Mouse (Mus musculus): ENCODE measurements around the gene Dtd1. TPM values are rescaled to one million over a fixed set of nuclear protein-coding genes. Genes with fewer than 3 reads are reported as not detected.
"Not testable (repeated sequence)": the region's sequence is repeated elsewhere in the genome, so short reads cannot be mapped to it uniquely, and the experiment has no call there.

Gene Dtd1
- 10 to 100 TPM; 57.8 to 70.1 TPM for total RNA-seq (2021)

GRCm38 (mm10) chr2:144599831-144600687 lies at the start of gene Dtd1:
TSS of gene Dtd1 (plus strand) at chr2:144599897.
- intact Hi-C loops (cut with DNase I), result no loop called here
- peak; percentile 87 to 90 for DNase-seq (ENCODE audit: low spot score in 2 of 2)

DNA sequence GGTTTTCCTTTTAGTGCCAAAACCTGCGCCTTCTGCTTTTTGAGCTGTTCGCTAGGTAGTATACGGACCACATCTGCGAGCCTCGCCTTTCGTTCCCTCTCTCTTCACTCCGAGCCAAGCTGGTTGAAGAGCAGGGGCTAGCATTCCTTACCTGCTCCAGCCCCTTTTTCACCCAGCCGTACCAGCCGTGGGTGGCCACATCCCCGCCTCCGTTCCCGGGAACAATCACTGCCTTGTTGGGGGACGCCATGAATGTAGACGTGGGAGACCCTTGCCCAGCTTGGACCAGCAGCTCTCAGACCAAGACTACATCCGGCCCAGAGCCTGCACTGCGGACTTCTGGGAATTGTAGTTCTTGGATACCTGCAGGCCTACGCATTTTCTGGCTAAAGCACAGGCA lies 49.2 kb upstream of the Dtd1 start, which contains the start of gene Rbbp9:
Rbbp9 (minus strand) TSS at position 341 of the 400 bp plus-strand sequence.
- intact Hi-C loops (cut with DNase I), result no loop called here

GRCm38 (mm10) chr2:144553905-144554304 lies 45.8 kb upstream of the Dtd1 start:
- no peak for DNase-seq (ENCODE audit: low spot score in 2 of 2)
- intact Hi-C loops (cut with DNase I), result loop anchor here (2.0 kb wide), 1 partner anchor 27 kb away; the partner anchor contains the start of genes Dzank1 and Polr3f

More for the DNA sequence above, 49.2 kb upstream of the Dtd1 start, which contains the start of gene Rbbp9:
- DNase-seq (ENCODE audit: low spot score in 2 of 2), result peak; percentile 69 to 74

GRCm38 (mm10) chr2:144555286-144555819 lies 44.3 kb upstream of the Dtd1 start:
- DNase-seq (ENCODE audit: low spot score in 2 of 2), result no peak
- intact Hi-C loops (cut with DNase I), result loop anchor here (2.0 kb wide), 1 partner anchor 29 kb away; the partner anchor contains the start of genes Dzank1 and Polr3f

DNA sequence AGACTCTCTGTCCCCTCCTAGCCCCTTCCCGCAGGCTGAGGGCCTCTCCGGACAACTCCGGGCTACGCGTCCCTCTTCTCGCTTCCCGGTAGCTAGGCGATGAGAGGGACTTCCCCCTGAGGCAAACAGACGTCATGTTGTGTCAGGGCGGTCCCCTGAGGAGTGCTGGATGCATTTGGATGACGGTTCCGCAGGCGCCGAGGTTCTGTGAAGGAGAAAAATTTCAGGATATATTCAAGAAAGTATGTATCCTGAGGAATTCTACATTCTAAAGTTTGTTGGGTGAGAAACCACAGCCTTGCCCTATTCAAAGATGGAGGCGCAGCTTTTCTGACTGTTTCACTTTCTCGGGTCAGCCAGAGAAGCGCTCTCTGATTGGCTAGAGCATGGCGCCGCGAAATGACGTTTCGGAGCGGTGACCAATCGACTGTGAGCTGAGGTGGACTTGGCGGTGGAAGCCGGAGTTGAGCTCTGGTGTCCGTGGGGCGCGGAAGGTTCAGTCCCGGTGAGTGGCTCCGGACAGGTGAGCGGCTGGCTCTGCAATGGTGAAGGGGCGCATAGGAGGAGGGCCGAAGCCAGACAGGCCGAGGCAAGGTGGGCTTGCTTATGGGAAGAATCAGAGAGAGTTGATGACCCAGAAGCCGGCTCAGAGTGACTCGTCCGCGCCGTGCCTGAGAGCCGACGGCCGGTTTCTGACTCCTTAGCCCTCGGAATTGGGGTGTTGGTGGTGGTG lies 43.7 kb upstream of the Dtd1 start, which contains the start of gene Sec23b:
Sec23b (plus strand) TSS at position 410 of the 733 bp plus-strand sequence.
- DNase-seq (ENCODE audit: low spot score in 2 of 2), result peak; percentile 97 to 98
- intact Hi-C loops (cut with DNase I), result loop anchor here (2.0 kb wide), 1 partner anchor 29 kb away; the partner anchor contains the start of genes Dzank1 and Polr3f

GRCm38 (mm10) chr2:144588723-144589122 lies 11.0 kb upstream of the Dtd1 start:
- intact Hi-C loops (cut with DNase I), result no loop called here
- no peak for DNase-seq (ENCODE audit: low spot score in 2 of 2)

DNA sequence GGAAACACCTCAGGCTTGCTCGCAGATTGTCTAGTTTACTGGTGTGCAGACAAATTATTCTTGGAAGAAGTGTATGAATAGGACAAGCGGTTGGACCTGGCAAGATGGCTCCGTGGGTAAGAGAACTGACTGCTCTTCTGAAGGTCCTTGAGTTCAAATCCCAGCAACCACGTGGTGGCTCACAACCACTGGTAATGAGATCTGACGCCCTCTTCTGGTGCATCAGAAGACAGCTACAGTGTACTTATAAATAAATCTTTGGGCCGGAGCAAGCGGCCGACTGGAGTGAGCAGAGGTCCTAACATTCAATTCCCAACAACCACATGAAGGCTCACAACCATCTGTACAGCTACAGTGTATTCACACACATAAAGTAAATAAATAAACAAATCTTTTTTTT lies 6.7 kb upstream of the Dtd1 start:
- DNase-seq (ENCODE audit: low spot score in 2 of 2); intact Hi-C loops (cut with DNase I): not testable (repeated sequence)

GRCm38 (mm10) chr2:144593951-144594651 lies 5.6 kb upstream of the Dtd1 start, which contains the start of gene Smim26:
TSS of gene Smim26 (plus strand) at chr2:144594054.
- intact Hi-C loops (cut with DNase I), result no loop called here
- peak; percentile 81 to 87 for DNase-seq (ENCODE audit: low spot score in 2 of 2)

DNA sequence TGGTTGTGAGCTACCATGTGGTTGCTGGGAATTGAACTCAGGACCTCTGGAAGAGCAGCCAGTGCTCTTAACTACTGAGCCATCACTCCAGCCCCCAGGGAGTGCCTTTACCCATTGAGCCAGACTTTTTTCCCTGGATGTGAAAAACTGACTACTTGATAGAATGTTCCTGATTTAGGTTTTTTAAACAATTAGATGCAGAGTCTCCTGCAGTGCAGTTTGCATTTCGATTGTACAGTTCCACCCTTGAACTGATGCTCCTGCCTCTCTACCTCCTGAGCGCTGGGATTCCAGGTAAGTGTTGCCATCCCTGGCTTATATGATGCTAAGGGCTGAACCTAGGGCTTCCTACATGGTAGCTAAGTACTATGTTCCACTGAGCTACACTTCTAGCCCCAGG lies 1.7 kb upstream of the Dtd1 start:
- intact Hi-C loops (cut with DNase I), result no loop called here
- DNase-seq (ENCODE audit: low spot score in 2 of 2), result no peak

- no peak for DNase-seq (ENCODE audit: low spot score in 2 of 2)
- intact Hi-C loops (cut with DNase I), result no loop called here
These were observed 1.9 kb downstream of the Dtd1 start for GRCm38 (mm10) chr2:144601576-144601975.

GRCm38 (mm10) chr2:144613956-144614355 lies 14.3 kb downstream of the Dtd1 start:
- no peak for DNase-seq (ENCODE audit: low spot score in 2 of 2)
- intact Hi-C loops (cut with DNase I), result no loop called here

DNA sequence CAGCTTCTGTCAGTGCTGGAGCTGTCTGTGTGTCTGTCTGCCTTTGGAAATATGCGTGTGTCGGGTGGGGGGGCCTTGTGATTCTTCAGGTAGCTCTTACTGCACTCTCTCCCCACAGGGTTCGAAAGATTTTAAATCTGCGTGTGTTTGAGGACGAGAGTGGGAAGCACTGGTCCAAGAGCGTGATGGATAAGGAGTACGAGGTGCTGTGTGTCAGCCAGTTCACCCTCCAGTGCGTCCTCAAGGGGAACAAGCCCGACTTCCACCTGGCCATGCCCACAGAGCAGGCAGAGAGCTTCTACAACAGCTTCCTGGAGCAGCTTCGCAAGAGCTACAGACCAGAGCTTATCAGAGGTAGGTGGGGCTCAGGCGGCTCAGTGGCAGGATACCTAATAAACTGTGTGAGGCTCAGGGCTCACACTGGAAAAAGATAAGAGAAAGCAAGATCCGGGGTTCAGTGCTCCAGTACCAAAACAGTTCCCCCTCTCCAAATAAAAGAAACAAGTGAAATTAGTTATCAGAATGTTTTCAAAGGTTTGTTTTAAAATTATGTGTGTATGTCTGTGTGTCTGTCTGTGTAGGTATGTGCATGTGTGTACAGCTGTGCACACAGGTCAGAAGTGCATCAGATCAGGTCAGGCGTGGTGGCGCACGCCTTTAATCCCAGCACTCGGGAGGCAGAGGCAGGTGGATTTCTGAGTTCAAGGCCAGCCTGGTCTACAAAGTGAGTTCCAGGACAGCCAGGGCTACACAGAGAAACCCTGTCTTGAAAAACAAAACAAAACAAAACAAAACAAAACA lies 17.6 kb downstream of the Dtd1 start:
- intact Hi-C loops (cut with DNase I), result no loop called here
- DNase-seq (ENCODE audit: low spot score in 2 of 2), result no peak

DNA sequence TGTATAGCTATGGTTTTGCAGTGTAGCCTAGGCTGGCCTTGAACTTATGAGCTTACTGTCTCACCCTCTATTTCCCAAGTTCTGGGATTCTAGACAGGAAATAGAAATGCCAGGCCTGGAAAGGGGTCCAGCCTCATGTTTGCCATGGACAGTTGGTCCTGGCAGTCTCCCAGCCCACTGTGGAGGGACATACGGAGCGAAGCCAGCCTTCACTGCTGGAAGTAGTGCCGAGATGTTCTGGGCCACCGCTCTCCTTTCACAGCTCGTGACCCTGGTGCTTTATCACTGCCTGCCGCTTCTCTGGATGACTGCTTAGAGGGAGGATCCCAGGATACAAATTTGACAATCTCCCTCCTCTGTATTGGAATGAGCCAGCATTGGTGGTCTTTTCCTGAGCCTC lies 21.8 kb downstream of the Dtd1 start:
- no peak for DNase-seq (ENCODE audit: low spot score in 2 of 2)
- intact Hi-C loops (cut with DNase I), result no loop called here

DNA sequence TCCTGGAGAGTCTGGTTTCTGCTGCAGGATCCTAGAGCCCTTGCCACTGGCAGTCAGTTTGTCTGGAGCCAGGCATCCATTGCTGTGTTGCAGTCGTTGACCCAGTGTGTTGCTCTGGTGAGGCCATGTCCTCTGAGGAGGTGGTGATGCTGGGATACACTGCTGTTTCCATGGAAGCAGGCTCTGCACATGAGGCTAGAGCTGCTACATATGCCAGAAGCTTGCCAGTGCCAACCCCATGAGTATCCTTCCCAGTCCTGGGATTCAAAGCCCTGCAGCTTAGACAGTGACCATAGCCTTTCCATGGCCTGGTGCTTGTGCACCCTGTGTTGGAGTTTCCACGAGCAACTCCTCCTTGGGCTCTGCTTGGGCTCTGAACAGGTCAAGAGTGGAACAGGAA lies 33.9 kb downstream of the Dtd1 start:
- intact Hi-C loops (cut with DNase I), result no loop called here
- no peak for DNase-seq (ENCODE audit: low spot score in 2 of 2)

DNA sequence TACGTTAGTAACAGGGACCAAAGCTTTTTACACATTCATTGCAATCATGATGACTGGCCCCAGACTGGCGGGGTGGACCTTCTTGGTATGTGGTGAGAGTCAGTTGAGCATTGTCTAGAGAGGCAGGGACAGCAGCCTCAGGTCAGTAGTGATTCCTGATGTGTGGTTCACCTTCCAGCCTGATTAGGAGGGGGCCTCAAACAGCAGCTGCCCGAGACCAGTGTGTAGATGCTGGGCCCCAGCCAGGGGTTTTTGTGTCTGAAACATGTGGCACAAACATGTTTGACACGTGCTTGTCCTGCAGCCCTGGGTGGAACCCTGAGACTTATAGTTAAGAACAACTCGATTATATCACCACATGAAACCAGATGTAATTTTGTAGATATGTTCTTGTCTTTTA lies 34.5 kb downstream of the Dtd1 start:
- no peak for DNase-seq (ENCODE audit: low spot score in 2 of 2)
- intact Hi-C loops (cut with DNase I), result no loop called here

DNA sequence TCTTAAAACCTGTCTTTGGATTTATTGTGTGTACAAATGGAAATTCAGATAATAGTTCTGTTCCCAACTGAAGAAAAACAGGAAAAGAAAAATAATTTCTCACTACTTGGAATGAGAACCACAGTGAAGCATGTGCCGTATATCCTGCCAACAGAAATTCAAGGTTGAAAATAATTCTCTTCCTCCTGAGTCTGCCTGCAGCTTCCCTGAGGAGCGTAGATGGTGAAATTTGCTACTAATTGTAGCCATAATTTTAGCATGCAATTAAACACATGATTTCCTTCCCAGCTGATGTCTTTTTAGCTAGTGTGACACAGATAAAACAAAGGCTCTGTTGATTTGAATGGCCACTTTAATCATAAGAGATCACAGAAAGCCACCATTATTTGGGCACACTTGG lies 35.0 kb downstream of the Dtd1 start:
- intact Hi-C loops (cut with DNase I), result loop anchor here (5.0 kb wide), 2 partner anchors 233 to 953 kb away; no protein-coding TSS in a partner anchor
- DNase-seq (ENCODE audit: low spot score in 2 of 2), result no peak

GRCm38 (mm10) chr2:144635644-144636320 lies 36.1 kb downstream of the Dtd1 start:
- intact Hi-C loops (cut with DNase I), result loop anchor here (5.0 kb wide), 2 partner anchors 232 to 952 kb away; no protein-coding TSS in a partner anchor
- peak; percentile 50 to 53 for DNase-seq (ENCODE audit: low spot score in 2 of 2)

DNA sequence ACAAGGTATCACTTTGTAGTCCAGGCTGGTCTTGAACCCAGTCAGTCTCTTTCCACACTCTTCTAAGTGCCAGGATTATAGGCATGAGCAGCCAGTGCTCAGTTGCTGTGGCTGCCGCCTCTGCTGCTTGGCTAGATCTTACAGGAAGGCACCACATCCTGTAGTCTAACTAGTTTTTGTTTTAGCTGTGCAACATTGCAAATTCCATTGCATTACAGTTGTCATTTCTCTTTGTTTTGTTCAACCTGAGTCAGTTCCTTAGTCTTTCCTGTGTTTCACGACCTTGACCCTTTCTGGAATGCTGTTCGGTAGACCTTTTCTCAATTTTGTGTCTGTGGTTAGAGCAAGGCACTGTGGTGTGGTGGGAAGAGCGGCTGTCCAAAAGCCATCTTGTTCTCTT lies 37.5 kb downstream of the Dtd1 start:
- no peak for DNase-seq (ENCODE audit: low spot score in 2 of 2)
- intact Hi-C loops (cut with DNase I), result loop anchor here (5.0 kb wide), 2 partner anchors 230 to 950 kb away; no protein-coding TSS in a partner anchor
